Mouse (Mus musculus): ENCODE measurements around the gene Serpine2.

GRCm38 (mm10) chr1:79756417-79756816, 104.6 kb downstream of the Serpine2 start:
- no peak for TF ChIP-seq CTCF (IDR thresholded peaks at IDR 0.05; ENCODE audit: low read depth)
- TF ChIP-seq EP300 (IDR thresholded peaks at IDR 0.05; ENCODE audit: low read depth) = no peak

Measured in heart, postnatal 0 days (tissue).